Mouse (Mus musculus) right cerebral cortex, postnatal 10 days (tissue): ENCODE measurements around the gene Gm3476.
"Not testable (repeated sequence)": the region's sequence is repeated elsewhere in the genome, so short reads cannot be mapped to it uniquely, and the experiment has no call there.

Experiments
- DNase-seq, 2 experiments: peaks; one replicate each; pipeline ENCODE4 v3.0.0; 2021; ENCODE audit warnings: low spot score in 2 of 2

The Gm3476 gene

DNA sequence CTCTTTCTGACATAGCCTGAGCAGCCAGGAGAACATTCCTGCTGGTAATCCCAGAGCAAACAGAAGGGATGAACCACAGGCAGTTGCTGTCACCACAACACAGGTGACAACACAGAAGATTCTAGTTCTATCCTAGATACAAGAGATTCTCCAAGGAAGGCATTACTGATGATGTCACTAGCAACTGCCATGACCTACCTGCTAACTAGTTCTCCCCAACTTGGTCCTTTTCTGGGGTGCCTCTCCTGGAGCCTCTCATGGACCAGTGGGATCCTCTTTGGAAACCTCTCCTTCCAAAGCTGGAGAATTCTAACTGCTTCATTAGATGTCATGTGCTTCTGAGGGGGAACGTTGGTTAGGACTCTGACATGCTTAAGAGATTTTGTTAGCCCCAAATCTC is at the start of gene Gm3476:
TSS of gene Gm3476 (minus strand) at position 101 of the 400 bp plus-strand sequence.
- DNase-seq, result not testable (repeated sequence)

GRCm38 (mm10) chr14:6163538-6163937 is 37.9 kb upstream of the Gm3476 start:
- DNase-seq, result peak in 1 of 2 experiments; percentile 11

- not testable (repeated sequence) for DNase-seq
These were observed 35.5 kb upstream of the Gm3476 start for GRCm38 (mm10) chr14:6161085-6161484.

GRCm38 (mm10) chr14:6108272-6108925 is 17.2 kb downstream of the Gm3476 start, which contains the start of gene Gm3468:
Gm3468 (minus strand) TSS chr14:6108665.
- DNase-seq, result peak; percentile 44 to 62

GRCm38 (mm10) chr14:6107500-6107899 is 18.1 kb downstream of the Gm3476 start:
- DNase-seq, result not testable (repeated sequence)

DNA sequence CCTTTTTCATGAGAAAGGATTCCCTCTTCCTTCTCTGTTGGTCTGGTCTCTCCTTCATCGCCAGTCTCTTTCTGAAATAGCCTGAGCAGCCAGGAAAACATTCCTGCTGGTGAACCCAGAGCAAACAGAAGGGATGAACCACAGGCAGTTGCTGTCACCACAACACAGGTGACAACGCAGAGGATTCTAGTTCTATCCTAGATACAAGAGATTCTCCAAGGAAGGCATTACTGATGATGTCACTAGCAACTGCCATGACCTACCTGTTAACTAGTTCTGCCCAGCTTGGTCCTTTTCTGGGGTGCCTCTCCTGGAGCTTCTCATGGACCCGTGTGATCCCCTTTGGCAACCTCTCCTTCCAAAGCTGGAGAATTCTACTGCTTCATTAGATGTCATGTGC is 31.8 kb downstream of the Gm3476 start, which contains the start of gene Gm8206:
TSS of gene Gm8206 (minus strand) at position 101 of the 400 bp plus-strand sequence.
- DNase-seq, result not testable (repeated sequence)

- not testable (repeated sequence) for DNase-seq
These were observed 67.4 kb downstream of the Gm3476 start, which contains the start of gene Gm6337 for GRCm38 (mm10) chr14:6058167-6058566. Gm6337 (minus strand) TSS chr14:6058267.
